Mouse (Mus musculus) 416B (cell line): ENCODE measurements around the gene Trpm3.
A peak's percentile ranks its signal among the peaks of the same experiment; 100 is the strongest.

ENCODE experiments used
- DNase-seq: peaks from one replicate; pipeline ENCODE4 v3.0.0; 2011; ENCODE audit warnings: low read depth

Trpm3 gene

DNA sequence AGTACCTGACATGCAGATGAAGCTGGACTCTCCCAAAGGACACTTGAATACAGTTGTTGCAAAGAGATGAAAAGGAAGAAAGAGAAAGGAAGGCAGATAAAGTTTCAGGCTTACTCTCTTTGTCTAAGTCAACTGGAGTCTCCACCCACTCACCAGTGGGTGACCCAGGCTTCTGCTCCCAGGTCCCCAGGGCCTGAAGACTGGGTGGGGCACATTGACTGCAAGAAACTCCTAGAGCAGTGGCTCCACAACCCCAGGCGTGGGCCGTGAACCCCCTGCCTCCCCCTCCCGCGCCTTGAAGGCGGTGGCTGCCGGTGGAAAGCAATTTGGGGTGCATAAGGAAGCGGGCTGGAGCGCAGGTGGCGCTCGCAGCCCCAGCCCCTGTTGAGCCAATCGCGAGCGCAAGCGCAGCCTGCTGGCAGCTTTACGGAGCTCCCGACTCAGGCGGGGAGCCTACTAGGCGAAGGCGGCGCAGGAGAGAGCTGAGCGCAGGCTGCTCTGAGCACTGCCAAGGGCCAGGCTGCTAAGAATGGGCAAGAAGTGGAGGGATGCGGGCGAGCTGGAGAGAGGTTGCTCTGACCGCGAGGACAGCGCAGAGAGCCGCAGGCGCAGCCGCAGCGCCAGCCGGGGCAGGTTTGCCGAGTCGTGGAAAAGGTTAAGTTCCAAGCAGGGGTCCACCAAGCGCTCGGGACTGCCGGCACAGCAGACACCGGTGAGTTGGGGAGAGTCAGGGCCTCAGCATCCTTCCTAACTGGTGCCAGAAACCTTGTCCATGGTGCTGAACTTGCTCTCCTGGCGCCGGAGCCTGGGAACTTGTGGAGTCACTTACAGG, at the start of gene Trpm3:
TSS of gene Trpm3 (plus strand) at position 457 of the 832 bp plus-strand sequence.
- DNase-seq, result peak; percentile 41

DNA sequence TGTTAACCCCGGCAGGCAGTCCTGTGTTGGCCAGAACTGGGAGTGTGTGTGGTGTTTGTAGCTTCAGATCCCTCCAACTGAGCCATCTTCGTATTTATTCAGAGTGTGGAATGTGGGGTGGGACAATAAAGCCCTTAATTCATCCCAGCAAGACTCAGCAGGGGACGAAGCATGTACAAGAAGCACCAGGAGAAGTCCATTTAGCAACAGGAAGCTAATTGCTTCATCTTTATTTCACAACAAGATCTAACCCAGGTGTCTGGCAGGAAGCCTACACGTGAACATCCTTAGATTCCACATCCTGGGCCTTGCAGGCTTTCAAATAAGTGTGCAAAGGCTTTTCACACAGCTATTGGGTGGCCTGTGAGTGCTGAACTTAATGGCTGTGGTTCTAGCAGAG, 38.3 kb upstream of the Trpm3 start:
- DNase-seq, result no peak

DNA sequence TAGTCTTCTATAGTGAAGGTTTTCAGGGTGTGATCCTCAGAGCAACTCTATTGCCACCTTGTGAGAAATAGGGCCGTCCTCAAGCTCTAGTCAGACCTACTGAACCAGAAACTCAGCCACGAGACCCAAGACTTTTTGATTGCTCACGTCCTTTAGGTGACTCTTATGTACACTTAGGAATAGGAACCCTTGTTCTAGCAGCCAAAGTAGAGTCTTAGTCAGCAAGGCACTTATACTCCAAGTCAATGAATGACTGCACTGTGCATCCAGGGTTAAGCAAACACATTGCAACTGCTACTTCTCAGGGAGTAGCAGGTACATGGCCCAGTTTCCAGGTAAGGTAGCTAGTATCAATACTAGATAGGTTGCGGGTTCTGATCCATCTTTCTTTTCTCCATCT, 35.0 kb upstream of the Trpm3 start:
- no peak for DNase-seq

DNA sequence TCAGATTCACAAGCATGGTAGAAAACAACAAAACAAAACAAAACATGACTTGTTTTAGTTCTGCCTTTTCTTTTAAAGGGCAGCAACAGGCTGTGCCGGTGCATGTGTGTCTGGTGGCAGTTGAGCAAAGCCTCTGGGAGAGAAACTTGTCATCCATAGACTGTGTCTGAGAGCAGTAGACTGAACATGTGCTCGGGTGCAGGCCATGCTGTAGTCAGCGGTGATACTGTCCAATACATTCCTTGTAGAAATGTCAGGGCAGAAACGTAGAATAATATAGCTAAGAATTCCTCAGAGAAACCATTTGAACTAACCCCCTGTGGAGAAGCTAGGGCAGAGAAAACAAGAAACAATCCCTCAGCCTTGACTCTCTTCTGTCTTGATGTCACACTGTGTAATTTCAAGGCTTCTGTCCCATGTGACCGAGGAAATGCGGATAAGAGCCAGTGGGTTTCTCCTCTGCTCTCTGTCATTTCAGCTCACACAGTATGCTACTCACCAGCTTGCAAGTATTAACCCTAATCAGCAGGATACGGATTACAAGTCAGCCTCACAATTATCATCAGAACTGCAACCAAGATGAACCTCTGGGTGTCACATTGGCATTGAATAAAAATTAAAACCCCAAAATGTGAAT, 33.9 kb upstream of the Trpm3 start:
- DNase-seq, result no peak

DNA sequence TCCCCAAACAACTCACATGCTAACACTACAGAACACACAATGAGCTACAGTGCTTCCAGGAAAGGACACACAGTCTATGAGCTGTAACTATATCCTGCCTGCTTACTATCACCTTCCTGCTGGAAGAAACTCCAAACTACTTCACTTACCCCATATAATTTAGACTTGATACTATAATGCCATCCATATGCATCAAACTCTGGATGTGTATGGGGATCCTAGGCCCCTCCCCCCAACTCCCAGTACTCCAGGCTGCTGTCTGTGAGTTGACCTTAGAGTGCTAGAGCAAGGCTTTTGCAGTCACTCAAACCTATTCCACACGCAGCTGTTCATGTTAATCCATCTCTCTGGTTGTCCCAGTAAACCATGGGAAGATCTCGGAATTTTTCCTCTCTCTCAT, 33.2 kb upstream of the Trpm3 start:
- no peak for DNase-seq

DNA sequence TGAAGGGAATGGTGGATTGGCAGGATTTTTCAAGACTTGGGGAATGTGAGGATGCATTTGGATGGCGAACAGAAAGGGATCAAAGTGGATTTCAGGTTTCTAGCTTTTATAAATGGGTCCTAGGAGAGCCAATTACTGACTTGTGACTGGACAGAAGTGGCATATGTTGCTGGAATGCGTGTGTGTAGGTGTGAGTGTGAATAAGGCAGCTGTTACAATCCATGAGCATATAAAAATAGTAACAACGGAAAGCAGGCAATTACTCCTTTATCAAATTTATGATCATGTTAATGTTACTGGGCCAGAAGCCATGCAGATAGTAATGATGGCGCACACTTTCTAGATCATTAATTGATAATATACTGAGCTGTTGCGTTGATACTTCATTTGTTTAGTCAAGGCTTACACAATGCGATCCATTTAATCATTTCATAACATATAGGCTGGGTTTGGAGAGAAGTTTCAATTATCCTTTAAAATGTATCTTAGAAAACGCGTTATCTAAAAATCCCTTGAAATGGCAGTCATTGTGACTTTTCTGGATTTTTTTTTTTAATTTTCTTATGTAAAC, 29.9 kb upstream of the Trpm3 start:
- no peak for DNase-seq

DNA sequence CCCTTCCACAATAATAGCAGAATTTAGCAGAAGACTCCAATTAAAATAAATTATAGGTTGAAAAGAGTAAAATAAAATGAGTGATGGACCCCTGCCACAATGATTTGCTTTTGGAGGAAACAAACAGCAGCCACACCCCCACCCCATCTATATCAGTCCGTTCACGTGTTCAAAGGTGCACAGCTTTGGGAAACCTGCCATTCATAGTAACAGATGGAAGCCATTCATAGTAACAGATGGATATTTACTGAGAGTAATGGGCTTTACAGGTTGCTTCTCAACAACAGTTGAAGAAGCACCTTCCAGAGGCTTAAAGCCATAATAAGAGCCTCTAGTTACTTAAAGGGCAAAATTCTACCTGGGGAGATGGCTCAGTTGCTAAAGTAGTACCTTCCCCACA, 17.9 kb upstream of the Trpm3 start:
- DNase-seq, result no peak

DNA sequence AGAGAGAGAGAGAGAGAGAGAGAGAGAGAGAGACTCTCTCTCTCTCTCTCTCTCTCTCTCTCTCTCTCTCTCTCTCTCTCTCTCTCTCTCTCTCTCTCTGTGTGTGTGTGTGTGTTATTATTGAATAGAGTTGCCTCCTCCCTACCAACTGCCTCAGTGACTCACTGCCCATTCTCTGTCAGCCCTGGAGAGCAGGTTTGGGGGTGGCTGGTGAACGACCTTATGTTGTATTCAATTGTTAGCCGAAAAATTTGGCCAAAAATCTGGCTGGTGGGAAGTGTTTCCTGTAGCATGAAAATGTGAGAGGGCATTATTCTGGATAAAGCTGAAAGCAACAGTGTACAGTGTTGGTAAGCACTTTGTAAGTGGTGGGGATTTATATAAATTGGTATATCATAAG, 17.2 kb upstream of the Trpm3 start:
- no peak for DNase-seq

DNA sequence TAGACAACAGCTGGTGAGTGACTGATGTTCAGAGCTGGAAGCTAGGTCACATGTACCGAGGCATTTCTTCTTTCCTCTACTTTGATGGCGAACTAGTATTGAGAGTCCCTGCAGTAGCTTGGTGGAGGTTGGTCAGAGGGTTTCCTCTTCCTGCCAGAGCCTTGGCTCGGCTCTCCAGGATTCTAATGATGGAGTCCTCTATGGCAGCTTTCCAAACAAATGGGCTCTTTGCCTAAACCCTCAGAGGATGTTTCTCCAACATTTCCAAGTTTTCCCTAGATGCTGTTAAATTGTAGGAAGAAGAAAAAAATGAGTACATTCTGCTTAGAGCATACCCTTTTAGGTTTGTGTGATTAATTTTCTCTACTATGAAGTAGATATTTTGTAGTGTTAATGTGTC, 6.2 kb upstream of the Trpm3 start:
- no peak for DNase-seq

DNA sequence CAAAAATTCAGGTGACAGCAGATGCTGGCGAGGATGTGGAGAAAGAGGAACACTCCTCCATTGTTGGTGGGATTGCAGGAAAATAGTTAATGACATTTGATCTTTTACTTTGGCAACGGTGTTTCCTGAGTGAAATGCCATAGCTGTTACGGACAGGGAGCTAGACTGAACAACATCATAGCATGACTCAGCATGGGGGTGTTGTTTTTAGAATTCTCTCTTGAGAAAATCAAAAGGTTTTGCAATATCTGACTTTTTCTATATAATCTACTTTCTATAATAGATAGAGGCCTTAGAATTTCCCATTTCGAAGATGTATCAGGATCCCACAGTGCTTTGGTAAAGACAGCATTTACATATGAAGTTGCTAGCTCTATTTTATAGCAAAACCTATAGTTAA, 39.7 kb downstream of the Trpm3 start:
- DNase-seq, result no peak

DNA sequence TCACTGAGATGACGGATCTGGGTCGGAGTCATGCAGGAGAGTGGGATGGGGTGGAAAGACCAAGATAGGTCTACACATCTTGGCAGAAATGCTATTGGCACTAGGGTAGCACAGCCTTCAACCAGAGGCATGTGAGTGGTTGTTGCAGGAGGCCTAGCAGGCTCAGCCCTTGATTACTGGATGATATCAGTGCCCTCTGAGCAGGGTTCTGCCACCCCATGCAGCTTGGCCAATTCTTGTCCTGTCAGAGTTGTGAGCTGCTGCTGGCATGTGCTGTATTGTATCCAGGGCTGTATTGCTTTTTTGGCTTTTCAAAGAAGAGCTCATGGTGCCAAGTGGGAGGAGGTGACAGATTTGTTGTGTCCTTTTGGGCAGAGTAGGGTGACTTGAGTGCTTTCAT, 40.2 kb downstream of the Trpm3 start:
- DNase-seq, result no peak

DNA sequence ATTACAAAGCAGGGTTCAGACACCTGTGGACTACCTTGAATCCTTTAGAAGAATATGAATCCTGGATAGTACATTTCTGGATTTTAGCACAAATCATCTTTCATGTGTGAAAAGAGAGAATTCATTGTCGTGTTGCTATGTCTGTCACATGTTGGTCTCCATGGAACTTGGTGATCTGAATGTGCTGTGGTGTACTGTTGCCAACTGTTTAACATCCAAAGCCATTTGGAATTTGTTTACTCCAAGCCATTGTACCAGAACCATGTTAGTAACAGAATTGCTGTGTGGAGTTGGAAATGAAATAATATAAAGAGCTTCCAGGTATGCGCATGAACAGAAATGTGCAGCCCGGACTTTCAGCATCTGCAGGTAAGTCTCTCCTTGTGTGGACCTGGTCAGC, 41.3 kb downstream of the Trpm3 start:
- no peak for DNase-seq

DNA sequence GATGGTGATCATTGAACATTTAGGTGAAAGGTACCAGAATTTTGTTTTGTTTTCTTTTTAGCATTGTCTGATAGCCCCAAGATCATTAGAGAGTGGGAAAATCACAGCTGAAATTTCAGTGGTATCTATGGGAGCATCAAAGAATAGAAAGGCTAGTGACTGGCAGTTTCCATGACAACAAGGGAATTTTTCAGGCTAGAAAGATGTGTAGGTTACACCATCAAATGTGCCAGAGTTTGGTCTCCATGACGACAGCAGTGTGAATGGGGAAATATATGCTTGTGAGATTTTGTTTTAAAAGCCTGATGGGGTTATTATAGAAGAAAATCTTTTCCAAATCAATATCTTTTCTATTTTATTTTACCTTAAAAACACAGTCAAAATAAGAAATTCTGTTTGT, 50.9 kb downstream of the Trpm3 start:
- DNase-seq, result no peak

DNA sequence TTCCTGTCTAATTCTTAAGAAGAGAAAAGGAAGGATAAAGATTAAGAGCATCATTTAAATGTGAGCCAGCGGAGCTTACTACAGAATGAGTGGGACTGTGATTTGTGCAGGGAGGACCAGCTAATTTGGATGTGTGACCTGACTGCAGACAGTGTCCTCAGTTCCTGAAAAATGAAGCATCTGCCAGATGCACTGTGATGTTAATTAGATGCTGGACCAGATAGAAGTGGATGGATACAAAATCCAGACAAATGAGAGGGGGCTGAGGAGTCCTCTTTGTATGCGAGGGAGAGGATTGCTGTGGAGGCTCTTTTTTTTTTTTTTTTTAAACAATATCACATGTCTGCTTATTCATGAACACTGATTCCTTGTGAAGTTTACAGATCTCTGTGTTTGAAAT, 83.7 kb downstream of the Trpm3 start:
- DNase-seq, result no peak

DNA sequence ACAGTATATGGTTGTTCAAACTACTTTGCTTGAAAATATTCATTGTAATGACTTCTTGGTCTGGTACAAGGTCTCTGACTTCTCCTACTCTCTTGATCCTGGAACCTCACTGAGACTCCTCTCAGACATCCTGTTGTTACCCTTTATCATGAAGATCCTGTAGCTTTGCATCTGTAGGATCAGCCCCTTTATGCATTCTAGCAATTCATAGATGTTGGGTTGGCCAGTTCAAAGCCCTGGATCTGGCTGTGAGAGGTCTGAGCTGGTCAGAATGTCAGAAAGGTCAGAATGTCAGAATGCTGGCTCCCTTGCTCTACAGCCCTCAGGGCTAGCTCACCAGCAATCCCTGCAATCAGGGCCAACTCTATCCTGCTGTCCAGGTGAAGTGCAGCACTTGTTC, 95.3 kb downstream of the Trpm3 start:
- no peak for DNase-seq

DNA sequence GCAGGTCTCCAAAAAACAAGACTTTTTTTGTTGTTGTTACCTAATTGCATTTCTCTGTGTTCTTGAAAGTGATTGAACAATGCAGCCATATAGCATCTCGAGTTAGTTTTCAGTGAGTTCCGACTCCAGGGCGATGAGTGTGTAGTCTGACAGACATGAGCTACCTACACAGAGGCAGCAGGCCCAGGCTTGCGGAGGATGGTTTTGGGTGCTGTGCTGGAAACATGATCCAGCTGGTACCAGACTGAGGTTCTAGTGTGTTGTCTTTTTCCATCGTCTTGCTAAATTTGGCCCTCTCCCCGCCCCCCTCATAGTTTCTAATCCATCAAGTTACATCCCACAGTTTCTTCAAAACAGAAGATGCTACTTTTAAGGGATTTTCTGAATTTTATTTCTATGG, 110.2 kb downstream of the Trpm3 start:
- no peak for DNase-seq

DNA sequence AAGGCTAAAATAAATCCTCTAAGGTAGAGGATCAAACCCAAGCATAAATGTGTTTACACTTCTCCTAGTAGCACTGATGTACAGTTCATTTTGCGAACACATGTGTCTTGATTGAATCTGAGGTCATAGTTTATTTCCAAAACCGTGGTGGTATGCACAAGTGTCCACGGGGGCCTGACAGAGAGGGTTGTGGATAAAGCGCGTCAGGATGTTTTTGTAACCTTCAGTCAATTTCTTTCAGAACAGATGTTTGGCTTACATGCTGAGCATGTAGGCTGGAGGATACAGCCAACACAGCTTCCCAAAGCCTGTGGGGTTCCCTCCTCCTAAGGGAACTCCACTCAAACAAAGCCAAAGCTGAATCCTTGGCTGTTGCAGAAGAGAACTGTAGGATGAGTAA, 134.1 kb downstream of the Trpm3 start:
- no peak for DNase-seq

DNA sequence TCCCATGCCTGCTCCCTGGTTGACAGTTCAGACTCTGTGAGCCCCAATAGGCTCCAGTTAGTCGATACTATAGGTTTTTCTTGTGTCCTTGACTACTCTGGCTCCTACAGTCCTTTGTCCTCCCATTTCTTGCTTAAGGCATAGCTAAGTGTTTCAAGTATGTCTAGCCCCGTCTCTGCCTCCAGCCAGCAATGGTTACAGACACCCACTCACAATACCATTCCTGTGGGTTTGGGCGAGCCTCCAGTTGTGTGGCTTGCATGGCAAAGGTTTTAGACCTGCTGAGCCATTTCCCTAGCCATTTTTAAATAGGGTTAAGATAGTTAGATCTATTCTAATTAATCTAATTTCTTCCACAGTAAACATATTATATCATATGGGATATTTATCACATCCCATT, 145.8 kb downstream of the Trpm3 start:
- DNase-seq, result no peak

DNA sequence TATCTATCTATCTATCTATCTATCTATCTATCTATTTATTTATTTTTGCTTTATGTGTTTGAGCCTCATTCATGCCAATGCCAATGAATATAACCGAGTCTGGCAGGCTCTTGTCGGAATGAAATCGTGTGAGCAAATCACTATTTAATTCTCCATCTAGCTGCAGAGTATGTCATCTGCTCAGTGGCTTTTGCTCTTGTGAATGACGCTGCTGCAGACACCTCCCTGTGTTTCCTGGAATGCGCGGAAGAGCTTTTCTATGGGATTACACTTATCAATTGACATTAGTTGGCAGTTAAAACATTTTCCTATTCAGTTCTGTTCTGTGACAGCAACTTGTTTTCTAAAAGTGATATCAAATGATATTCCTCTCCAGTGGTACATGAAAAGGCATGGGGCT, 153.8 kb downstream of the Trpm3 start:
- no peak for DNase-seq

DNA sequence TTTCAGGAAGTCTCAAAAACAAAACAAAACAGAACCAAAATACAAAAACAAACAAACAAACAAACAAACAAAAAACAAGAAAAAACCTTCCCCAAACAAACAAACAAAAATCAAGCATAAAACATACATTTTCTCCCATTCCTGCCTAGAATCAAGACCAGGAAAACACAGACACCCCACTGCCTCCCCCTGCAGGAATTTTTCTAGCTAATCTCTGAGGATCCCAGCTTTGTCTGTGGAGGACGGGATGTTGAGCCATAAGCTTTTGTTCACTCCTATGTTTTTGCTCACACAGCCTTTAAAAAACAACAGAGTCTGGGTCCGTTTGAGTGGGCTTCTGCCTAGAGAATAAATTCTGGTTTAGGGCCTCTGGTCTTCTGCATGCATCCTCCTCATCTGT, 162.1 kb downstream of the Trpm3 start:
- no peak for DNase-seq

DNA sequence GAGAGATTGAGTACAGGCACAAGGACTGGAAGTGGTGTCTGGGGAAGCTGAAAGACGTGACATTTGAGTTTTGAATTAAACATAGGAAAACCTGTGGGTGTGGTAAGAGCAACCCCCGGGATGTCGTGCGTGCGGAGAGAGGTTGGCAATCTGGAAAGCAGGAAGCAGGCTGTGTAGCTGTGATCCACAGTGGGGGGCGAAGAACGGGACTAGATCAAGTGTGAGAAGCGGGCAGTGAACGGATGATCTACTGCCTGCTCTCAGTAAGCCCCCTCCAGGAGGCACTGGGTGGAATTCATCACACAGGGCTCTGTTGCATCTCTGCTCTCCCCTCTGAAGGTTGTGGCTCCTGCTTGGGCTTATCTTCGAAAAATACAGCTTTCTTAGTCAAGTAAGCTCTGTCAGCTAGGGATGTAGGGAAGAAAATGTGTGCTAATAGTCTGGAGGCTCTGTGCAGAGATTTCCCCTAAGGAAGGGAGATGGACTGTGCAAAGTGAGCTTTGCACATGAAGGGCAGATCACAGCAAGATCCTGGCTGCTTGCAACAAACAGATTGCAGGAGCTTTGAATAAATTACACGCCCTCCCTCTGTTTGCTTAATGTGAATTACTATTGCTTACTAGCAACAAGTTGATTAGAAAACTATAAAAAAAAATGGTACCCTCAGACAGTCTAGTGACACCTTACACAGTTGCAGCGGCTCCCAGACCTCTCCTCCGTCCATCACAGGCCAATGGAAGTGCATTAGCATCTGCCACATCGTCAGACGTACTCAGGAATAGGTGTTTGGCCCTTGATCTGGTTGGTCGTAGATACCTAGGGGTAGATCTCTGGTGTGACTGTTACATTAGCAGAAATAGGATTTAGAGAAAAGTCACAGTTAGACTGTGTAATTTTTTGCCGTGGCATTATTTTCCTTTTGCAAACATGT, 164.4 kb downstream of the Trpm3 start:
- DNase-seq, result no peak

DNA sequence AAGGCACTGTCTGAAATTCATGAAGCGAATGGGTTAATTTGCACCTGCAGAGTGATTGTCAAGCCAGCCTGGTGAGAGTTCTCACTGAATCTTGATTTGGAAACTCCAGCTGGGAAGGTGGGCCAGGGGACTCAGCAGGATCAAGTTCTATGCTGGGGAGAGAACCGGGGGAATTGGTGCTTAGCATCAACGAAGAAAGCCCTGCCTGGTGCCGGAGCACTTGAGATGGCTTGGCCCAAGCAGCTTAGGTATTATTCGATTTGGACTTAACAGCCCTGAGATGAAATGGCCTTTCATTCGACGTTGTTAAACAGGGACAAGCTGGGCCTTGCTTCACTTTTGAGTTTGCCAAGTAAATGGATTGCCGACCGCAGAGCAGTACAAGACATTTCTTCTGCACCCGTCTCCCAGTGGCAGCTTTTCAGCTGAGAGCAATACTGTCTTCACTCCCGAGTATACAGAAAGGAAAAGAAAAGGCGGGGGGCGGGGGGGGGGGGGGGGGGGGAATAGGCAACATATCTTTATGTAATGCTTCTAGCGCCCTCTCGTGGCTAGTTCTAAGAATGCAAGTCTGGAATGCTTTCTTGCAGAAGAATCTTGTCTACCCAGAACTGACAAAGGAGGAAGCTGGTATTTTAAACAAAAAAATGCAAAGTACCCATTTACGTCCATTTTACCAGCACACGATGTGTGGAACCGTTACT, 165.3 kb downstream of the Trpm3 start:
- DNase-seq, result peak; percentile 84
